Mouse (Mus musculus): Measurements from ENCODE around the gene Gm10518. TPM values are rescaled to one million over a fixed set of nuclear protein-coding genes. Genes with fewer than 3 reads are reported as not detected.
A peak's percentile ranks its signal among the peaks of the same experiment; 100 is the strongest.

Gene Gm10518
- polyA plus RNA-seq, 1 experiment from 2014 or later: not detected

DNA sequence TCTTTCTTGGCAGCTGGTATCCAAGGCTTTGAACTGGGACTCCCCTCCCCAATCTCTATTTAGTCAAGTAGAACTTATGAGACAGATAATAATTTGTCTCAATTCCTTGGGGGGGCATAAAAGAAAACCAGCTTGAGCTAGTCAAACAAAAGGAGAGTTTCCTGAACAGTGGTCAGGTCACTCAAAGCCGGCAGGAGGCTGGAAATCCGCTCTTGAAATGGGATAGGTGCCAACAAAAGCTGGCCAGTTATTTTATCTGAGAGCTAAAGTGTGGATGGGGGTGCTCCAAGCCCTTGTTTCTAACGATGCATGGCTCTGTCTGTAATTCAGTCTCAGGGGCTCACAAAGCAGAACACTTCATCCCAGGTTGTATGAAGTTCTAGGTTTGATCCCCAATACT is 40.8 kb downstream of the Gm10518 start:
- Histone ChIP-seq H3K4me1 (replicated peaks; ENCODE audit: insufficient read depth, low read length) (peaks cover 2% of the 10 kb centered on the region; the same call in 1 of the 2 replicates), H3K27me3 (ENCODE audit: insufficient read depth, low read length) (no peaks in the 10 kb centered on the region), H3K27ac (no peak overlapping the region), H3K4me3 (replicated peaks; ENCODE audit: low read depth, low read length) (no peak overlapping the region), H3K9ac (ENCODE audit: low read depth, low read length) (no peak overlapping the region), H3K9me3 (replicated peaks; ENCODE audit: low read length) (no peaks in the 10 kb centered on the region), H3K36me3 (ENCODE audit: insufficient read depth, low read length) (no peaks in the 10 kb centered on the region), H3K4me2 (ENCODE audit: low read length) (no peak overlapping the region)
- no peak for ATAC-seq (replicated peaks; ENCODE audit: low FRiP score, low read depth)
- WGBS: 7% methylated on average over 3 of the region's 3 CpGs
- TF ChIP-seq CTCF (IDR thresholded peaks at IDR 0.05; ENCODE audit: low read depth): no peak
- peak; percentile 58 for DNase-seq (ENCODE audit: low spot score)

DNA sequence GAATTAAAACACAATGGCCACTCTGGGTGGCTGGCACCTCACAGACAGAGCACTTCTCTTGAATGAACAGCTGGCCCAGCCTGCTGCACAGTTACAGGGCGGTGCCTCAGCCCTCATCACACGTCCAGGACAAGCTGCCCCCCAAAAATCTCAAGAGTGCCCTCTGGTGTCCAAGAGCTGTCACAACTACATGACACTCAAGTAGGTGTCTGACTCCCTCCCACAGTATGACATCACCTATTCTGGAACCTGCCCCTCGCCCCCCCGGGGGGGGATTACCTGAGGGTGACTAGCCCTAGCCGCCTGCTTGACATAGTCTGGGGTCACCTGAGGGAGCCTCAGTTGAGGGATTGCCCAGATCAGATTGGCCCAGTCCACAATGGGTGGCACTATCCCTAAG is 41.7 kb downstream of the Gm10518 start:
- DNase-seq (ENCODE audit: low spot score) (peak; percentile 77), ATAC-seq (replicated peaks; ENCODE audit: low FRiP score, low read depth) (peak; percentile 68)
- Histone ChIP-seq H3K9me3 (replicated peaks; ENCODE audit: low read length) (no peaks in the 10 kb centered on the region), H3K4me1 (replicated peaks; ENCODE audit: insufficient read depth, low read length) (peaks cover 2% of the 10 kb centered on the region; the same call in 1 of the 2 replicates), H3K36me3 (ENCODE audit: insufficient read depth, low read length) (no peaks in the 10 kb centered on the region), H3K27ac (no peak overlapping the region), H3K4me3 (replicated peaks; ENCODE audit: low read depth, low read length) (no peak overlapping the region), H3K9ac (ENCODE audit: low read depth, low read length) (no peak overlapping the region), H3K27me3 (ENCODE audit: insufficient read depth, low read length) (no peaks in the 10 kb centered on the region), H3K4me2 (ENCODE audit: low read length) (no peak overlapping the region)
- TF ChIP-seq CTCF (IDR thresholded peaks at IDR 0.05; ENCODE audit: low read depth): peak; percentile 76
- WGBS: 34% methylated on average over 5 of the region's 5 CpGs

GRCm38 (mm10) chr1:179845832-179846499 is 42.8 kb downstream of the Gm10518 start:
- H3K4me3 ChIP-seq (replicated peaks; ENCODE audit: low read depth, low read length): no peak overlapping the region
- H3K9me3 ChIP-seq (replicated peaks; ENCODE audit: low read length): no peaks in the 10 kb centered on the region
- H3K4me2 ChIP-seq (ENCODE audit: low read length): no peak overlapping the region
- 85% methylated on average over 16 of the region's 16 CpGs for WGBS
- TF ChIP-seq CTCF (IDR thresholded peaks at IDR 0.05; ENCODE audit: low read depth): no peak
- H3K27ac ChIP-seq: no peak overlapping the region
- ATAC-seq (replicated peaks; ENCODE audit: low FRiP score, low read depth) (no peak), DNase-seq (ENCODE audit: low spot score) (no peak)
- H3K9ac ChIP-seq (ENCODE audit: low read depth, low read length): no peak overlapping the region
- no peaks in the 10 kb centered on the region for H3K36me3 ChIP-seq (ENCODE audit: insufficient read depth, low read length)
- no peaks in the 10 kb centered on the region for H3K27me3 ChIP-seq (ENCODE audit: insufficient read depth, low read length)
- H3K4me1 ChIP-seq (replicated peaks; ENCODE audit: insufficient read depth, low read length): peaks cover 2% of the 10 kb centered on the region; the same call in 1 of the 2 replicates

GRCm38 (mm10) chr1:179847173-179847572 is 44.0 kb downstream of the Gm10518 start:
- TF ChIP-seq CTCF (IDR thresholded peaks at IDR 0.05; ENCODE audit: low read depth): no peak
- Histone ChIP-seq H3K9me3 (replicated peaks; ENCODE audit: low read length) (no peaks in the 10 kb centered on the region), H3K9ac (ENCODE audit: low read depth, low read length) (peak overlapping the region; percentile 44; the same call in 1 of the 2 replicates), H3K36me3 (ENCODE audit: insufficient read depth, low read length) (no peaks in the 10 kb centered on the region), H3K4me1 (replicated peaks; ENCODE audit: insufficient read depth, low read length) (peaks cover 2% of the 10 kb centered on the region; the same call in 1 of the 2 replicates), H3K4me2 (ENCODE audit: low read length) (peak overlapping the region; percentile 54), H3K27ac (no peak overlapping the region), H3K4me3 (replicated peaks; ENCODE audit: low read depth, low read length) (no peak overlapping the region), H3K27me3 (ENCODE audit: insufficient read depth, low read length) (no peaks in the 10 kb centered on the region)
- WGBS: 40% methylated on average over 7 of the region's 7 CpGs
- DNase-seq (ENCODE audit: low spot score) (no peak), ATAC-seq (replicated peaks; ENCODE audit: low FRiP score, low read depth) (no peak)

DNA sequence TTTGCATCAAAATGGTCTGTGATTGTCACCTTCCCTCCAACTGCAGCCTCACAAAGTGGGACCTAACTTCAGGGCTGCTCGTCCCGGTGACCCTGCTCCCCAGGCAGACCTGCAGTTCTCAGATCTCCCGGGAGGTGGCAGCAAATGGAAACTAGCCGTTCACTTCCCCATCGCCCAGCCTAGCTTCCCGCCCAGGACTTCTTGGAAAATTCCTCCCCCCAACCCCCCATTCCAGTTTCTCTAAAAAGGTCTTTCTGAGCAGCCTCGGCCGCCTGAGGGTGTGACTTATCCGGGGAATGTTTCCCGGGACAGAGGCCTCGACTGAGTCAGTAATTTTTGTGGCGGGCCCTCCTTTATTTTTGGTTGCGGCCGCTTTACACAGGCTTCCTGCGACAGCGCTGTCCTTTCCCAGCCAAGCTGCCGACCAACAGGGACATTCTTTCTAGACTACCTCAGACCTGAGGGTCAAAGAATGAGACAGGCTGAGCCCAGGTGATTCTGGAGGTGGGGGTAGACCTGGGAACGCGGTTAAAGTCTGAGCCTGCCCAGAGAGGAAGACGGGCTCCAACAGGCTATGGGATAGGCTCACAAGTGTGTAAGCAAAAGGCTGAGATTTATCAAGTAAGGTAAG is 44.7 kb downstream of the Gm10518 start:
- H3K9me3 ChIP-seq (replicated peaks; ENCODE audit: low read length): no peaks in the 10 kb centered on the region
- 1% methylated on average over 20 of the region's 20 CpGs for WGBS

GRCm38 (mm10) chr1:179853421-179853820 is 50.2 kb downstream of the Gm10518 start:
- 35% methylated on average over 4 of the region's 4 CpGs for WGBS
- DNase-seq (ENCODE audit: low spot score): peak; percentile 50
- H3K9ac ChIP-seq (ENCODE audit: low read depth, low read length): no peak overlapping the region
- H3K4me2 ChIP-seq (ENCODE audit: low read length): no peak overlapping the region
- H3K36me3 ChIP-seq (ENCODE audit: insufficient read depth, low read length): no peaks in the 10 kb centered on the region
- H3K4me1 ChIP-seq (replicated peaks; ENCODE audit: insufficient read depth, low read length): no peaks in the 10 kb centered on the region
- H3K9me3 ChIP-seq (replicated peaks; ENCODE audit: low read length): no peaks in the 10 kb centered on the region
- no peak overlapping the region for H3K4me3 ChIP-seq (replicated peaks; ENCODE audit: low read depth, low read length)
- no peaks in the 10 kb centered on the region for H3K27me3 ChIP-seq (ENCODE audit: insufficient read depth, low read length)
- H3K27ac ChIP-seq: no peak overlapping the region
- no peak for ATAC-seq (replicated peaks; ENCODE audit: low FRiP score, low read depth)
- TF ChIP-seq CTCF (IDR thresholded peaks at IDR 0.05; ENCODE audit: low read depth): peak; percentile 73

More for the DNA sequence above, 44.7 kb downstream of the Gm10518 start:
- Histone ChIP-seq H3K4me1 (replicated peaks; ENCODE audit: insufficient read depth, low read length) (peaks cover 2% of the 10 kb centered on the region; the same call in 1 of the 2 replicates), H3K36me3 (ENCODE audit: insufficient read depth, low read length) (no peaks in the 10 kb centered on the region), H3K9ac (ENCODE audit: low read depth, low read length) (peak overlapping the region; percentile 44), H3K27ac (peak overlapping the region; percentile 52), H3K4me2 (ENCODE audit: low read length) (peak overlapping the region; percentile 54), H3K4me3 (replicated peaks; ENCODE audit: low read depth, low read length) (peak overlapping the region; percentile 17), H3K27me3 (ENCODE audit: insufficient read depth, low read length) (no peaks in the 10 kb centered on the region)
- ATAC-seq (replicated peaks; ENCODE audit: low FRiP score, low read depth) (peak; percentile 71), DNase-seq (ENCODE audit: low spot score) (peak; percentile 93)
- peak; percentile 92 for TF ChIP-seq CTCF (IDR thresholded peaks at IDR 0.05; ENCODE audit: low read depth)

Other genes with a start within 250 kb of the Gm10518 start
- 71.9 and 76.8 TPM in 2 replicates for gene Sccpdh, start 135.2 kb upstream of the Gm10518 start, polyA plus RNA-seq (2015; fragmentation: Nextera tagmentation; extraction: Ambion mirVana)
- not detected in 2 replicates for gene Kif28, start 58.1 kb upstream of the Gm10518 start, polyA plus RNA-seq (2015; fragmentation: Nextera tagmentation; extraction: Ambion mirVana)
- gene Ahctf1, start 304 bp downstream of the Gm10518 start, polyA plus RNA-seq (2015; fragmentation: Nextera tagmentation; extraction: Ambion mirVana): 12.3 and 15.1 TPM in 2 replicates
- 15.8 and 17.4 TPM in 2 replicates for gene Cdc42bpa, start 157.1 kb downstream of the Gm10518 start, polyA plus RNA-seq (2015; fragmentation: Nextera tagmentation; extraction: Ambion mirVana)

All from kidney, postnatal 0 days (tissue).